Mouse (Mus musculus): ENCODE measurements around the gene 1700009N14Rik. TPM values are rescaled to one million over a fixed set of nuclear protein-coding genes. Genes with fewer than 3 reads are reported as not detected.

The 1700009N14Rik gene
- not detected for total RNA-seq (2021)
- long read RNA-seq, experiment 1 = 0 reads
- long read RNA-seq, experiment 2 = 0 reads

DNA sequence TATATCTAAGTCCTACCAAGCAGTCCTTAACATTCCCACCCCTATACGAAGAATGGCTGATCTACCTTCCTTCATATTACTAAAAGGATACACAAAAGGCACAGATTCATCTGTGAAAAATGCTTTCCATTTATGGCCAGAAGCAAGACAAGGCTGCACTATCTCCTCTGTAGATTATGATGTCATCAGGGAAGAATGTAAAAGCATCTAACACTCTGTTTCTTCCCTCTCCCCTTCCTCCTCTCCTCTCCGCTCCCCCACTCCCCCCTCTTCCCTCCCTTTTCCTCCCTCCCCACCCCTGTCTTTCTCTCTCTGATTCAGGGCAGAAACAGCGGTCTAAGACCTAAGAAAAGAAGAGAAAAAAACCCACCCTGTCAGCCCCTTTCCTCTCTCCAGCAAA is at the start of gene 1700009N14Rik:
Gene 1700009N14Rik, plus strand, starts transcription at position 227 of the 400 bp plus-strand sequence.
- DNase-seq = no peak

DNA sequence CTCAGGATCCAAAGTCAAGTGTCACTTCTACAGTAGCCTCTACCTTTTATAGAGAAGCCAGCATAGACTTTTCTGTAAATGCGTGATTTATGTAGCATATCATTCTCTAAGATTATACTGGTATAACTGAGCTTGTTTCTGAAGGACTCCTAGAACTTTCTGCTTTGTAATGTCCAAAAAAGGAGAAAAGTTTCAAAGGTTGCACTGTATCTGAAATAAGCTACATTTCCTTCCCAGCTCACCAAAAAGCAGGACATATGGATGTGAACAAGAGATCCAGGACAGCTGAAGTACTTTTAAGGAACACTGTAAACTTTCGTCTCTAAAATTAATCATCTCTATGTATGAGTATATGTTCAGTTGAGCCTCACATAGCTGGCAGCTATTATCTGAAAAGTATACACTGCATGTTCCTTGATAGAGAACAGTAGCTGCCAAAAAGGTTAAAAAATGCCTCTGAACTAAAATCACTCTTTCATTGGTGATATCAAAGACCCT is 12.2 kb upstream of the 1700009N14Rik start:
- no peak for DNase-seq

DNA sequence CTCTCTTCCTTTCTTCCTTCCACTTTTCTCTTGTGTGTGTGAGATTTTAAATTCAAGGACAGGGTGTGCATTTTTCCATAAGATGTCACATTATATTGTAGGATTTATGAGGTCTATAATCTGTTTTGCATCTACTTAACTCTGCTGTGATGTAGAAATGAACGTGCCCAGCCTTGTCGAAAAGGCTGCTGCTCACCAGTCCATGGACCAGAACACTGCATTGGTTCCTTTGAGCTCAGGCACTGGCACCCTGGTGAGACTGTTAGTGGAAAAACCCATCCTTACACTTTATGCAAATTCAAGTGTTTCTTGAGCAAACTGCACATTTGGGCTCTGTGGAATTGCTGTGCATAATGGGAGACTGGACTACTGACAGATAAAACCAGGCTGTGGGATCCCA is 24.2 kb downstream of the 1700009N14Rik start:
- DNase-seq = no peak

DNA sequence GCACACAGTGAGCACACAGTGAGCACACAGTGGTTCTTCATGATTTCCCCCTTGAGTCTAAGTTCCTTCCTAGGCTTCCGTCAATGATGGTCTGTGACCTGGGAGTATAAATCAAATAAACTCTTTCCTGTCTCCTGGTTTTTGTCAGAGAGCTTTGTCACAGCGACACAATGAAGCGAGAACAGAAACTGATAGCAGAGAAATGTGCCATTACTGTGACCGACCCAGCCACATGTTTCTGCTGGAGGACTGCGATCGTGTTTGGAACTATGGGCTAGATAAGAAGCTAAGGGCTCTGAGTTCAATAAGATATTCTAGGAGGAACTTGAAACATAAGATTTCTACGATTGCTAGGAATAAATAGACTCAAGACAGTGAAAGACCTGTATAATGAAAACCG is 36.3 kb downstream of the 1700009N14Rik start:
- DNase-seq = no peak

DNA sequence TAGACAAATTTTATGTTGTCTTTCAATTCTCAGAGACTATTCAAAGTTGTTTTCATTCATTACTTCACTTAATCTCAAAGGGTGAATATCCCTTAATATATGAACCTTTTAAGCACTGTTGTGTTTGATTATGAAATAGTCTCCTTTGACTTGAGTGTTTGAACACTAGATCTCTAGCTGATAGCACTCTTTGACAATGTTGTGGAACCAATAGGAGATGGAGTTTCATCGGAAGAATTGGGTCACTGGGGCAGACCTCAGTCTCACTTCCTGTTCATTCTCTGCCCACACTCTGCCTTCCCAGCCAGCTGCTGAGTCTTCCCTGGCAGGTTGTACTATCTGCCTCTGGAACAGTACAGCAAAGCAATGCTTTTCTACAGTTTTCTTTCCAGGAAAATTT is 43.5 kb downstream of the 1700009N14Rik start:
- DNase-seq = no peak

DNA sequence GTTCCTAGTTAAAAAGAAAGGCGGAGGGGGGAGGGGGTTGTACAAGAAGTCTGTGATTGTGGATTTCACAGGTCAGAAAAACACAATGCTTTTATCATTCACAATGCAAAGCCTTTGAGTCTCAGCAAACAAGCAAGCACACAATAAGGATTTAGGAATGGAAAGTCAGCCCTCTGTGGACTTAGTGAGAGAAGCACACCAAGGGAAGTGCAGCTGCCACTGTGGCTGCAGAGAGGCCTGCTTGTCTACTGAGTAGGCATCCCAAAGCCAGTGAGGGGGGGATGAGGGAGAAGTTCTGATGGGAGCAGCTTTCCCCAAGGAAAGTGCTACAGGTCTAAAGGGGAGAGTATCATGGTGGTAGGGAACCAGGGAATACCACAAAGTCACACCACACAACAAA is 45.8 kb downstream of the 1700009N14Rik start:
- DNase-seq = no peak
